Mouse (Mus musculus) embryo, embryonic 9.5 days (tissue): ENCODE data around the gene Gmpr.
"Not testable (repeated sequence)": the region's sequence is repeated elsewhere in the genome, so short reads cannot be mapped to it uniquely, and the experiment has no call there.

Experiments used
- DNase-seq: peaks from one replicate; pipeline ENCODE4 v3.0.0-alpha.2; 2017; ENCODE audit errors: extremely low spot score

Gmpr gene

DNA sequence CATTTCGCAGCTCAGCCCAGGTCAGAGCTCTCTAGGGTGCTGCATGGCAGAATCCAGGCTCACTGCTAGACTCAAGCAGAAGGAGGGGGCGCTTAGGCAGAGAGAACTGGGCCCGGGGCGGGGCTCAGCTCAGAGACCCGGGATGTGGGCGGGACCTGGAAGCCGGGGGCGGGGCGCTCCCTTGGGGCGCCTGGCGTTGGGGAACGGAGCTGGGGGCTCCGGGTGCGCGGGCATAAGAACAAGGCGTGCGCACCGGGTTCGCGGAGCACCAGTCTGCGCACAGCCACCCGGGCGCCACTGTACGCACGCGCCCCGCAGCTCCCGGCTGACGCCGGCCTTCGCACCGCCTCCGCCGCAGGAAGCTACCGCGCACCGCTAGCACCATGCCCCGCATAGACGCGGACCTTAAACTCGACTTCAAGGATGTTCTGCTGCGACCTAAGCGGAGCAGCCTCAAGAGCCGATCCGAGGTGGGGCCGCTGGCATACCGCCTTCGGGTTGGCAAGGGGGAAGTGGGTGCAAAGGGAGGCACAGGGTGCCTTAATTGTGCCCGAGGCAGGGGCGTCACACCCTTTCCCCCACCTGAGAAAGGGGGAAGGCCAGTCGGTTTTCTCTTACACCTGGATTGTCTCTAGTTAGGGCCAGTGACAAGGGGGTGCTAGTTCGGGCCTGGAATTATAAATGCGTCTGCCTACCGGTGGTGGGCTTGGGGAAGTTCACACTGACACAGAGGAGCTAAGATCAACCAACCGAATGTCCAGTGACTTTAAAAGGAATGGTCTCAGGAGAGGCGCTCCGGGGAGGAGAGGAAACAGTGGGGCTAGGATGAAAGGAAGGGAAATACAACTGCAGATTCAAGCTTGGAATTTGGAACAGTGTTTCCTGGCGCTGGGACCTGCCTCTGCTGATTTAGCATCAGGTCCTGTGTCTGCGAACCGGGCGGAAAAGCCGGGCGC, at the start of gene Gmpr:
Gmpr (plus strand) TSS at position 171 of the 956 bp plus-strand sequence.
- DNase-seq, result peak; percentile 78

DNA sequence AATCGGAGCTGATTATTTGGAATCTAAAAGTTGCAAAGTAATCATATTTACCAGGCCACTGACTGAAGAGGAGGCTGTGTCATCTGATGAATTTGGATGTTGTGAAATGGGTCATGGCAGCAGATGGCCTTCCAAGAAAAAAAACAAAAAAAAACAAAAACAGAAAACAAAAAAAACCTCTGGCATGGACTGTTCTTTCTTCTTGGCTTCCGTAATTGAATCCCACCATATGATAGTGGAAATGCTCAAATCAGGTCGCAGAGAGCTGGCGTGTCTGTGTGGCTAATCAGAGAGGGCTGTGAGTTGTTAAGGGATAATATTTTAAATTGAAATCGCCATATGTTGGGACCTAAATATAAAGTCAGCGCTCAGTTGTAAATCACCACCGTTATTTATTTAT, 49.8 kb upstream of the Gmpr start:
- DNase-seq, result no peak

DNA sequence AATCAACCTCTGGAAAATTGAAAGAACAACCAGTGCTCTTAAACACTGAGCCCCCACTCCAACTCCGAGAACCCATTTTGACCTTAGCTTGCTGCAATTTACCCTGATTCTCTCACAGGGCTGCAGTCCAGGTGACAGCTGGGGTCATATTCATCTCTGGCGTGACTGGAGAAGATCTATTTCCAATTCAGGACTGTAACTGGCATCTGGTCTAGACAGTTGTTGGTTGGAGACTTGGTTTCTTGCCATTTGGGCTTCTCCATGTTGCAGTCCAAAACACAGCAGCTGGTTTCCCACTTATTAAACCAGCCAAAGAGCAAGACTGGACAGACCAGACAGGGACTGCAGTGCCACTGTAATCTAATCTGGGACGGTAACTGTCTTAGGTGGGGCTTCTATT, 47.1 kb upstream of the Gmpr start:
- DNase-seq, result no peak

DNA sequence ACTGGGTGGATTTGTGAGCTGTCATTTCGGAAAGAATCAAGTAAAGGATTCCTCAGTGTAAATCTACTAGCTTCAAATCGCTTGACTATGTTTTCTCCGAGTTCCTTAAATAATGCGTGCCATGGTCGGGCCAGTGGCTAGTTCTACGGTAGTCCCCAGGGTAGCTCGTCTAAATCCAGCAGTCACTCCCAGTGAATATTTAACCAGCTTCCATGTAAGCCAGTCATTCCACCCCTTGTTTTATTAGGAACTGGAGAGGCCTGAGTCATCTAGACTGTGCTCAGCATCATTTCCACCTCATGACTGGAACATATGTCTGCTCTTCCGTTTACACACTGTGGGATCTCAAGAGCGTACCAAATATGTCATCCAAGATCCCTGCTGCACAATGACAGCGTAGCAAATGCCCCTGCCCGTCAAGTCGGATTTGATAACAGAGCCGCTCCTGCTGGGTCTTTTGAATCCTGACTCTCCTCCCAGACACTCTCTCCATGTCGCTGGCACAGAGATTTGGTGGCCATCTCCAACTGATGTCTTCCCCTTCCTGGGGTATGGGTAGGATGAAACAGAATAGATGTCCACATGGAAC, 45.8 kb upstream of the Gmpr start:
- no peak for DNase-seq

DNA sequence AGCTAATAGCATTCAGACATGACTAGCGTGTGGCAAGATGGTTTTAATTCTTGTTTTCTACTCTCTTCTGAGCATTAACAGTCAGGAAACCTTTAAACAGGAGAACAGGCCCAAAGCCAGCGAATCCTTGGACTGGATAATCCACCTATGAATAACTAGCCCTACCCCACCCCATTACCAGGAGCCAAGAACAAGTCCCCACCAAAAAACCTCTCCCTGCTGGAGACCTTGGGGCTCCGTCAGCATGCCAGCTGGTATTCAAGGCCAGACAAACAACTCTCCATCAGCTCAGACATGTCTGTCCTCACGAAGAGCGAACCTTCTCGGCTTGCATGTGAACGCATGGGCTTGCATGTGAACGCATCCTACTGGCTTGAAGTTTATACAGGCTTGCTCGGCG, 41.6 kb upstream of the Gmpr start:
- no peak for DNase-seq

DNA sequence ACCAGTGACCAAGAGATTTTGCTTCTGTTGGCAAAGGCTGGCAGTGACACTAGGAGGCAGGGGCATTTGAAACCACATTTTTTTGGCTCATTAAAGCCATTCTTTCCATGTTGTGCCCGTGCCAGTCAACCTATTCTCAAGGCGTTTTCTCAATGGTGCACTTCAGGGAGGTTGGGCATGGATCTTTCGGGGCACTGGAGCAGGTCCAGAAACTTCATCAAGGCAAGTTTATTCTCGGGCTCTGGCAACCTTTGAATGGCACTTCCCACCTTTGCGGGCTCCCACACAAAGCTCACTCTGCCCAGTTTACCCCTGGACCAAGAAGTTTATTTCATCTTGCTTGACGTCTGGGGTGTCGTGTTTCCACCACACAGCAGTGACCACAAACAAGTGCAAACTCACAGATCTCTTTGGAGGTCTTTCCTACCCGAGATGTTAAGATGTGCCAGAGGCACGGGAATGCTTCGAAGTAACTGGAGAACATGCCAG, 41.2 kb upstream of the Gmpr start:
- DNase-seq, result no peak

DNA sequence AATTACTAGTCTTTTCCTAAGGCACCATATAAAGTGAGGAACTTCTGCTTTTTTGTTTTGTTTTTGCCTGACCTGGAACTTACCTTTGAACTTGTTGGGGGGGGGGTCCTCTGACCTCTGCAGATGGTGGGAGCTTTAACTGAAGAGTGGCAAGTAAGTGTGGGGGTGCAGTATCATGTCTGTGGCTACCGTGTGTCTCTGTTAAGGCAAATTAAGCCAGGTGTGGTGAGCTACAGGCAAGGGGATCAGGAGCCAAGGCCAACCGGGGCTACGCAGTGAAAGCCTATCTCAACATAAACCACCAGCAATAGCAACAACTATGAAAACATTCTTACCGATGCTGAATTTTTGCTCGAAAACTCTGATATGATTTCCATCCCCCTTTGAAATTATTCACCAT, 38.5 kb upstream of the Gmpr start:
- DNase-seq, result no peak

DNA sequence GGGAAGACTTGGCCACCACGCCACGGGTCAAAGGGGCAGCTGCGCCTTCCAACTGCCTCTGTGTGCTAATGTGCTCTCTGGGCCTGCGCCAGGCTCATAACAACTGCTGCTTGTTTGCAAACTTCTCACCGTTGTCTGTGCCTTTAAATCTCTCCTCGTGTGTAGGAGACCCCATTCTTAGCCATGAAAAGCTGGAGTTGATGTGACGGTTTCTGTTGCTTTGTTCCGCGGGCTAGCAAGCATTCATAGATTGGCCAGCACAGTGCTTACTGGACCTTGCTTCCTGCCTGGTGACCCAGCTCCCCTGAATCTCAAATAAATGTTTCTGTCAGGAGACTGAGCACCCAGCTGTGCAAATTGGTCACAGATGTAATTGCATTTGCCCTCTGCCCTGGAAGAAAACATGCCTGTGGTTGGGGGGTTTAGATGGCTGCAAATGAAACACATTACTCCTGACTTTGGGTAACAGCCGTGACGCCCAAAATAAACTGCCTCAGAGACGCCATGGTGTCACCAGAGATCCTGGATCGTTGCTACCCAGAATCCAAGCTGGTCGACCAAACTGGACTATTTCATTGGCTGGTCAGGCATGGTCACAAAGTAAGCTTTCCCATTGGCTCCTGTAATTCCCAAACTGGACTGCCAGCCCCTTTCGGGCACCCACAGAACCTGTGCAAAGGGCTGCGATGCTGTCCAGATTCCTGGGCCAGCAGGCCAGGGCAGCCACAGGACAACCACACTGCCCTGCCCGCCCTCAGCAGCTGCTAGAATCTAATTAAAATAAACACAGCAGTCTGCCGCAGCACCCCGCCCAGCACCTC, 37.6 kb upstream of the Gmpr start:
- peak; percentile 81 for DNase-seq

DNA sequence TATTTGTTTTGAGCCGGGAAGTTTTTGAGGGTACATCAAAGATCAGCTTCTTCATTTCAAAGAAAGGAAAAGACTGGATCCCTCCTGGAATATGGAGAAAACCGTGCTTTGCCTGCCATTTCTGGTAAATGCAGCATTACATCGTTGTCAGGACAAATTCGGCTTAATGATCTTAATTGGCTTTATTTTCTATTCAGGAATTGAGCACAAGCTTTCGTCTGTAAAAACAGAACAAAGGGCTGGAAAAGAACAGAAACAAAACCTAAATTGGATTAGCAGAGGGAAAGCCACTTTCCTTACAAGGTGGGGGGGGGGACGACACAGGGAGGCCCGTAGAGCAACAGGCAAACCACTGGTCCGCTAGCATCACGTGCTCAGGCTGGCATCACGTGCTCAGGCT, 33.9 kb upstream of the Gmpr start:
- no peak for DNase-seq

DNA sequence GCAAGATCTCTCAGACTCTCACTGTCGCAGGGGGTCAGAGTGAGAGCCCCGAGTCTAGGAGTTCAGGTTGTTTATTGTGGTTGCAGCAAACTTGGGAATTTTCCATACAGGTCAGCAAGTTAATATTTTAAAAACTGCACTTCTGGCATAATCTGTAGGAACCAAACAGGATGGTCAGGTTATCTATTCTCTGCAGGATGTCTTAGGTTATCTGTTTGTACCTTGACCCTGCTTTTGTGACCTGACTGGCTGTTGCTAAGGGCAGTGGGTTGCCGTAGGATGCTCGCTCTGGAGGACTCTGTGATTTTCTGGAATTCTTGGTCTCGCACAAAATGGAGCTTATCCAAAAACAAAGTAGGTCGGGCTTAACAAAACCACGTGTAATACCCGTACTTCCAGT, 31.9 kb upstream of the Gmpr start:
- DNase-seq, result no peak

DNA sequence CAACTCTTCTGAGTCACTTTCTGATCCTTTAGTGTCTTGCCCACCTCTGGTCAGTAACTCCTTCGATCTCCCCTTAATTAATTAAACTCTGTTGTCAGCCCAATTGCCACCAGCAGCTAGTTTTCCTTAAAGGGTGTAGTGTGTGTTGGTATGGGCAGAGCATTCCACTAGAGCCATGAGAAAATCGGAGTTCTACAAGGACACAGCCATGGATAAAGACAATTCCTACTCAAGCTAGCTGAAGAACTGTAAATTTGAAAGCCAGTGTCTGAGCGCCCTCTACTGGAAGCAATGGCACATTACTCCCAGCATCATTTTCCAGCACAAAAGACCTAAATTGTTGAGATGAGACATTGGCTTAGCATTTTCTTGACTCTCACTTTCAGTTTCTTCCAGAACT, 30.1 kb upstream of the Gmpr start:
- peak; percentile 72 for DNase-seq

DNA sequence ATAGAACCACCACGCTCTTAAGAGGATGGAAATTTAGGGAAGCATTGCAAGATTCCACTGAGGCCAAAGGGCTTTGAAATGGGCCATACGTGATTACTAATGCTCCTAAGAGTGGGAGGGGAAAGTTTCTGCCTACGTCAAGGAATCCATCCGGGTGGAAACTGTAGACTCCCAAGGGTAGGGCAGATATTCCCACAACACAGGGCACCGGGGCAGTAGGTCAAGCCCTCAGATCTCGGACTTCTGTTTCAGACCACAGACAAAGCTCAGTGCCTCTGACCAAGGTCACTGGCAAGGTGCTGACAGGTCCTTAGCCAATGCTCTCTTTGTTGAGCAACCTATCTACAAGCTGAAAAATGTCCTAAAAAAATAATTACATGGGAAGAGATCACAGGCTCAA, 27.3 kb upstream of the Gmpr start:
- DNase-seq, result no peak

DNA sequence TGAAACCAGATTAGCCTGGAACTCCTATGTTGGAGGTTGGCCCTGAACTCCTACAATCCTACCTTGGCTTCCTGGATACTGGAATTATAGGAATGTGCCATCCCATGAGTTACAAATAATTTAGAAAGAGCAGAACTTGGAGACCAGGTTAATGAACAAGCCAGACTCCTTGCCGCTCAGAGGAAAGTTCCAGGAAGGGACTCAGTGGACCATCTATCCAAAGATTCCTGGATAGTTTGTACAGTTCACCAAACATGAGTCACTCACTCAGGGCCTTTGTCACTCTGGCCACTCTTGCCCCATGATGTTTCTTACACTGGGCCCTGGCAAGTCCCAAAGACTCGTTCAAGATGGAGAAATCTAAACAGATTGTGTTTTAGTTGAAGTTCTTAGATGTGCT, 24.0 kb upstream of the Gmpr start:
- no peak for DNase-seq

DNA sequence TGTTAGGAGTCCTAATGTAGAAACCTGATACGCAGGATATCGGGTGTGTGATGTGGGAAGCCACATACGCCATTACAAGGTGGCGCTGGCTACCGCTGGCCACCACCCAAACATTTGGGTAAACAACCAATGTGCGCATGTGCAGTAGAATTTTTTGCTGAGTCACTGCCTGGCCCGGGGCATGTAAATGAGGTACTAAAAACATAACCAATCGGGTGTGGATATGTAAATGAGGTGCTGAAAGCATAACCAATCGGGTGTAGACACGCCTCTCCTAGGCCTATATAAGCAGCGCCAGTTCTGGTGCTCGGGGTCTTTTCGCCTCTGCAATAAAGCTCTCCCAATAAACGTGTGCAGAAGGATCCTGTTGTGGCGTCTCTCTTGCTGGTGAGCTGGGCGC, 23.3 kb upstream of the Gmpr start:
- DNase-seq, result not testable (repeated sequence)

DNA sequence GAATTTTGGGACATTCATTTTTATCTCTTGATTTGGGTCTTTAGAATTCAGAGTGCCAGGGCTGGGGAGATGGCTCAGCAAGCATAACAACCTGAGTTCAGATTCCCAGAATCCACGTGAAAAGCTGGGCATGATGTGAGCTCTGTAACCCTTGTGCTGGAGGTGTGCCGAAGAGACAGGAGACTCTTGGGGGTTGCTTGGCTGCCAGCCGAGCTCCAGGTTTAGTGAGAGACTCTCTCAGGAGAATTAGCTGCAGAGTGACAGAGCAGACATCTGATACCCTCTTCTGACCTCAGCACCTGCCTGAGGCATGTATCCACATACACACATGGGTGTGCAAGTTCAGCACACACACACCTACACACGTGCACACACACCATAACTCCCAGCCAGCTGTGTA, 21.6 kb upstream of the Gmpr start:
- no peak for DNase-seq

DNA sequence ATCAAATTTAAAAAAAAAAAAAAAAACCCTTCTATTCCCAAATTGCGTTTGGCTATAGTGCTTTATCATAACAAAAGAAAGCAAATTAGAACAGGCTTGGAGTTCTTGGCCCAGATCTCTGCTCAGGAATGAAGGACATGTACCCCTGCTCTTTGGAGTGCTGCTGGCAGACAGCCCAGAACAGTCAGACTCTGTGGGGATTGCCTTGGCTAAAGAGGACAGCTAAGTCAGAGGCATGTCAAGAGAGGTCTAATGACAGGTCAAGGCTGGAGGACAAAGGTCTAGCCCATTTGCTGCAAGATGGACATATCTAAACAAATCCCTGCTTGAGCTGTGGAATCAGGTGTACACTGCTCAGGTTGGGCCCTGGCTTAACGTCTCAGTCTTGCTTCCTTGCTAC, 20.6 kb upstream of the Gmpr start:
- no peak for DNase-seq

DNA sequence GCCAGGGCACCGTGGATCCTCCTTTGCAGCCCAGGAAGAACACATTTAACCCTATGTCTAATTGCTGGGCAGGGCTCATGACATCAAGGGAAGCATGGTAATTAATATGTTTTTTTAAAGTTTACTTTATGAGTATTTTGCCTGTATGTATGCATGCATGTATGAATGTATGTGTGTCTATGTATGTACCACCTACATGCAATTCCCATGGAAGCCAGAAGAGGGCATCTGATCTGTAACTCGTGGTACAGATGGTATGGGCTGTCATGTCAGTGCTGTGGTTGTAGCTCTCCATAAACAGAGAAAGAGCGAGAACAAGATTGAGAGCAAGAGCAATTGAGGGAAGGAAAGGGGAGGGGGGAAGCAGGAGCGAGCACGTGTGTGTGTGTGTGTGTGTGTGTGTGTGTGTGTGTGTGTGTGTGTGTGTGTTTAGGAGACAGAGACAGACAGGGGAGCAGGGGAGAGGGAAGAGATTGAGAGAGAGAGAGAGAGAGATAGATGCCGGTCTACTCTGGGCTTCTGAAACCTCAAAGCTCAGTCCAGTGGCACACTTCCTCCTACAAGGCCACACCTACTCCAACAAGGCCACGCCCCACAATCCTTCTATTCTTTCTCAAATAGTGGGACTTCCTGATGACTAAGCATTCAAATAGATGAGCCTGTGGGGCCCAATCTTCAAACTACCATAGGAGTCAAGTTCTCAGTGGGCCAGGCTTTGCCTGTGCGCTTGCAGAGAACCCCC, 15.1 kb upstream of the Gmpr start:
- DNase-seq, result no peak

DNA sequence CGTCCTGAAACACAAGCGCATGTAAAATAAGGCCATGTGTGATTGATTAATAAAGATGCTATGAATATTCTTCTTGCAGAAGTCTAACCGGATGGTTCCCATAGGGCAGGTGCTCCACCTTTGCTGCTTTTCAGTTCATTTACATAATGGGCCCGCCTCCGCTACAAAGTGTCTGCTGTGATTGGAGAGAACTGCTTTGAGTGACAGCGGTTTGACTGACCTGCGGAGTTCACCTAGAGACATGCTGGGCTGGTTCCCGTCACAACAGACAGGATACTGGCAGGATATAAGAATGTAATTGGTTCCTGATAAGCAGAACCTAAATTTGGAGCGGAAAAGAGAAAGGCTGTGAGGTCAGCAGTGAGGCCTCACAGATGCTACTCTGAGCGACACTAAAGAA, 13.4 kb upstream of the Gmpr start:
- peak; percentile 17 for DNase-seq

DNA sequence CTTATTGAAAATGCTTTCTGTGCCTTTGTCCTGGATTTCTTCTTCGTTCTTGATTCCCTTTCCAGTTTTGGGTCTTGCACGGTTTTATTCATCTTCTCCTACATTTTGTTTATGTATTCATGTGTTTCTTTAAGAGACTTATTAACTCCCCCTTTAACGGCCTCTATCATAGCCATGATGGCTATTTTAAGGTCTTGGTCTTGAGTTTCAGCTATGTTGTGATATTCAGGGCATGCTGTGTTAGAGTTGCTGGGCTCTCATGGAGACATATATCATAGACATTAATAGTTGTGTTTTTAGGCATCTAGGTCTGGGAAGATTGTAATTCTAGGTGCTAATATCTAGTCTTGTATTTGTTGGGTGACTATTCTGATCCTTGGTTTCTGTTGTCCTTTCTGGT, 8.6 kb upstream of the Gmpr start:
- no peak for DNase-seq

DNA sequence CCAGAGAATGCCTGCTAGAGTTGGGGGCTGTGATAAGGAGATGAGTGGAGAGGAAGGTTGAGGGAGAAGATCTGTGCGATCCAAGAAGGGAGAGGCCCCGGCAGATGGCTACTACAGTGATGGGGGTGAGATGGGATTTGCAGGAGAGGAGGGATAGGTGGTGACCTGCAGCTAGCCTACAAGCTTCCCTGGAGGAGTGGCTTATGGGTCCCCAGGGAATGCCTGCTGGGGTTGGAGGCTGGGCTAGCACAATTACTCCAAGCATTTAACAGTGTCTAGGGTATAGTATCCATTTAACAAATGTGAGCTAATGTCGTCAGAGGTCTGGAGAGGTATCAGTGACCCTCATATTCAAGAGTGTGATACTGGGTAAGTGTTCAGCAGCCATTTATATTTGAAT, 7.9 kb upstream of the Gmpr start:
- no peak for DNase-seq

DNA sequence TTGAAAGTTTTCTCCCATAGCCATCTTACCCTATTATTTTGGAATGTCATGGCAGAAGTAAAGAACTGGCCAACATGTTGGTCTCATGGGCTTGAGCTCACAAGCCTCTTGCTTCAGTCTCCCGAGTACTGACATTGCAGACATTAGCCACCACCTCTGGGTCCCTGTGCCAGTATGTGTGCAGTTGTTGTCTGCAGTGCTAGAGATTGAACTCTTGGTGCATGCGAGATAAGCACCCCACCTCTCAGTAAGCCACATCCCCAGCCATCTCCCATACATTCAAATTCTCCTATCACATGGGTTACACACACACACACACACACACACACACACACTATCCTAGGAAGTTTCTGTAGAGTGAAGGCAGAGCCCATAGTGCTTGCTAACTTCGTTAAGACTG, 7.3 kb upstream of the Gmpr start:
- DNase-seq, result no peak

DNA sequence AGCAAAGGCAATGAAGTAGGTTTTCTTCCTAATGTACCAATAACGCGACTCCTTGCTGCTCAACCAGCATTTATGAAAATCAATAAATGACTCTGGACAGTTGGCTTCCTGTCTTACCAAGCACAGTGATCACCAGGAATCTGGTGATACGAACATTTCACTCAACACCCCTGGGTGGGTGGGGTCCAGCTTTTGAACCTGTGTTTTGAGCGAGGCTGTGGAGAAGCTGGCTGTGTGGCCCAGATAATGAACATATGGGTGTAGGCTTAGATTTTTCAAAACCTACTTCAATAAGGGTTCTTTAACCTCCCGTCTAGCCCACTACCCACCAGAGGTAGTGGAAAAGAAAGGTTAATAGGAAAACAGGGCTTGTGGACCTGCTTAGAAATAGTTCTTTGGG, 4.5 kb upstream of the Gmpr start:
- DNase-seq, result no peak
